Mouse (Mus musculus): Measurements from ENCODE around the gene Otulin.

Otulin gene

GRCm38 (mm10) chr15:27550358-27550992 lies 80.0 kb downstream of the Otulin start:
- DNase-seq (ENCODE audit: low spot score in 2 of 2), result no peak

- no peak for DNase-seq (ENCODE audit: low spot score in 2 of 2)
Measured at GRCm38 (mm10) chr15:27549878-27550277, 80.6 kb downstream of the Otulin start.

DNA sequence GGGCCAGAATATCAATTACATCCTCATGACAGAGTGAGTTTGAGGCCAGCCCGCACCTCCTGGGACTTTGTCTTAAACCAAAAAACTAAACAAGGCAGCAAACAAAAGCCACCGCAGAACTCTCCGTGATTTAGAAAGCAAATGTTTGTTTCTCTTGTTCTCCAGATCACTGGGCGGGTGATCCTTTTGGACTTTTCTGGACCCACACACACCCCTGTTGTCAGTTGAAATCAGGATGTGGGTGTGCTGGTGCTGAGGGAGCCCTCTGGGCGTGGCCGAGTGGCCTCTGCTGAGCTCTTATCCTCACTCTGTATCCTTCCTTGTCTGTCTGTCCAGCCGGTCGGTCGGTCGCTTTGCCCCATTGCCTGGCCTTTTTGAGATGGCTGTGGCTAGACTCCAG lies 81.4 kb downstream of the Otulin start:
- DNase-seq (ENCODE audit: low spot score in 2 of 2), result no peak

GRCm38 (mm10) chr15:27548110-27548509 lies 82.4 kb downstream of the Otulin start:
- no peak for DNase-seq (ENCODE audit: low spot score in 2 of 2)

GRCm38 (mm10) chr15:27545203-27545602 lies 85.3 kb downstream of the Otulin start:
- no peak for DNase-seq (ENCODE audit: low spot score in 2 of 2)

DNA sequence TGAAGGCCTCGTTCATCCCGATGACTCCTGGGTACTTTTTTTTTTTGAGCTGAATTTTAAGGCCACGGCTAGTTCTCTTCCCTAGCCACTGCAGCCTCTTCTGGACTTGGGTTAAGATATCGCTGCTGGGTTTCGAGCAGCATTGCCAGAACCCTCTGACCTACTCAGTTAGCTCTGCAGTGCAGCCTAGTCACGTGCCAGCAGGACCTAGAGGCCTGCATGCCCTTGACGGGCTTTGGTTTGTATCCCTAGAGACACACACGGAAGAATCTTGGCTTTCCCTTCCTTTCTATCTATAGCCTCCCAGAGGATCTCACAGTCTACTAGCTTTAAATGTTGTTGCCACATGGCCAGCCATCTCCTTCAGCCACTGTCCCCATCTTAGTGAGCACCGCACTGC lies 90.7 kb downstream of the Otulin start:
- no peak for DNase-seq (ENCODE audit: low spot score in 2 of 2)

GRCm38 (mm10) chr15:27537519-27538223 lies 92.8 kb downstream of the Otulin start:
- DNase-seq (ENCODE audit: low spot score in 2 of 2), result no peak

DNA sequence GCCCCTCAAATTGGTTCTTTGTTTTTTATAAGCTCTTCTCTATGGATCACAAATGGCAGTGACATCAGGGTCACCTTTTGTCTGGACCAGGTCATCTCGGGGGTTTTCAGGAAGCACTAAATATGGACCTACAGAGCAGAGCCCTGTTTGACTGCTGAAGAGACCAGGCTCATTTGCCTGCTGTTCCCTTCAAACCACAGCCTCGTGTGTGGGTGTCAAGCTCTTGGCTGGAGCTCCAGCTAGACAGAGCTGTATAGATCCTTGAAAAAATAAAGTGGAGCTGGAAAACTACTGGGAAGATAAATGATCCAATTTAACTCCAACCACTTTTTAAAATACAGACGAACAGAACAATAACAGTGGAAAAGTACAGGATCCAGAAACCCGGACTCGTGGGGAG lies 93.7 kb downstream of the Otulin start:
- DNase-seq (ENCODE audit: low spot score in 2 of 2), result no peak

GRCm38 (mm10) chr15:27536186-27536585 lies 94.3 kb downstream of the Otulin start:
- DNase-seq (ENCODE audit: low spot score in 2 of 2), result no peak

- no peak for DNase-seq (ENCODE audit: low spot score in 2 of 2)
Measured at GRCm38 (mm10) chr15:27535681-27536080, 94.8 kb downstream of the Otulin start.

DNA sequence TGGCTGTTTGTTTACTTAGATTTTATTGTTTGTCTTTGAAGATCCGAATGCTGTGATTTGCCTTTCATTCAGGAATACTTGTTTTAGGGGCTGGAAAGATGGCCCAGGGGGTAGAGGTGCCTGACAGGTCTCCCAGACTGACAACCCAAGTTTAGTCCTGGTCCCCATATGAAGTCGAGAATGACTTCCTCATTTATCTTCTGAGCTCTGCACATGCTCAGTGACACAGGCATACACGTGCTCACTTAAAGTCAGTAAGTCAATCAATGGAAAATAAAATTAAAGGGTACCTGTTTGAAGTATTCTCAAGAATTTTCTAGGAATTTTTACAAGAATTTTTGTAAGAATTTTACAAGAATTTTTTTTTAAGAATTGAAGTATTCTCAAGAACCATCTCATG lies 97.5 kb downstream of the Otulin start:
- DNase-seq (ENCODE audit: low spot score in 2 of 2), result no peak

- DNase-seq (ENCODE audit: low spot score in 2 of 2), result no peak
Measured at GRCm38 (mm10) chr15:27530023-27530422, 100.5 kb downstream of the Otulin start.

DNA sequence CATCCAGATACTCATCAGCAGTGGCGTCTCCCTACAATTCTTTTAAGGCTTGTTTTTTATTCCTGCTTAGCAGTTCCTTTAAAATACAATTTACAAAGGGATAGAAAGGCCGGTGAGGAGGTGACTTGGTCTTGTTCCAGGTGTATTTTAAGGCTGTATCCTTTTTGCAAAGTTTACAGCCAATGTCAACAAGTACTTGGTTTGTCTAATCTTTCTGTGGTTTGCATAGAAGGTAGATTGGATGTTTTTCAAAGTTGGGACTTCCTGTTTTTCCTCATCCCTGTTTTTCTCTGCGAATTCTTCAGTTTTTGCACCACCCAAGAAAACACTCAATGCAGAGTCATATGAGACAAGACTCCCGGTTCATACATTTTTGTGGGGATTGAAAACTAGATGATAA lies 101.6 kb downstream of the Otulin start:
- DNase-seq (ENCODE audit: low spot score in 2 of 2), result no peak

DNA sequence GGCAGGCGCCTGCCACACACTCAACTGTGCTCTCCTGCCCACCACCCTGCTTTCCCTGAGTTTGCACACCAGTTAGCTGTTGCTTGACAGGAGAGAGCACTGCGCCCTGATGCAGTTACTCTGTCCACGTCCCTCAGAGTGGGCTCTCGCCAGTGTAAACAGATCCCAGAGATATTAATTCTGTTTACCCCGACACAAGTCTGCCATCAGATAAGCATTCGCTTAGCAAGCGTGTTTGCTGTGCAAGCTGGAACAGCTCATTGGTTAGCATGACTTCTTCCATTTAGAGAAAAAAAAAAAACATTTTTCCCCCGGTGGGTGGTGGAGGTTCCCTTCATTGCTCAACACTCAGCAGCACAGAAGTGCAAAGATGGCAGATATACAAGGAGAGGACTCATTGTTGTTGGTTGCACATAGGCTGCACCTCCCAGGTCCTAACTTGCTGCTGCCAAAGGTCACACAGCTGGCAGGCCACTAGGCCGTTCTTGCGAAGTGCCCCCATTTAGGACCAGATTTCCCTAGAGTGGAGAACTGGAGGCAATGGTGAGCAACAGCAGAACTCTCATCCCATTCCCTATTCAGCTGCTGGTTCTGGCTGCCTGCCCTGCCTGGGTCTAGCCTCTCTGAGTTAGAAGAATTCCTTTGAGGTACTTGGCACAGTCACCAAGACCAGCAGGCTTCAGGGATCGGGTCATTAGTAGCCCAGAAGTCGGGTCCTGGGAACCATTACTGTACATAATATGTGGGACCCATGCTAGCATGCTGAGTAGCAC lies 105.1 kb downstream of the Otulin start:
- DNase-seq (ENCODE audit: low spot score in 2 of 2), result peak; percentile 24 to 34

GRCm38 (mm10) chr15:27519857-27520256 lies 110.6 kb downstream of the Otulin start:
- no peak for DNase-seq (ENCODE audit: low spot score in 2 of 2)

GRCm38 (mm10) chr15:27518026-27518425 lies 112.5 kb downstream of the Otulin start:
- DNase-seq (ENCODE audit: low spot score in 2 of 2), result no peak

- no peak for DNase-seq (ENCODE audit: low spot score in 2 of 2)
Measured at GRCm38 (mm10) chr15:27516927-27517326, 113.6 kb downstream of the Otulin start.

DNA sequence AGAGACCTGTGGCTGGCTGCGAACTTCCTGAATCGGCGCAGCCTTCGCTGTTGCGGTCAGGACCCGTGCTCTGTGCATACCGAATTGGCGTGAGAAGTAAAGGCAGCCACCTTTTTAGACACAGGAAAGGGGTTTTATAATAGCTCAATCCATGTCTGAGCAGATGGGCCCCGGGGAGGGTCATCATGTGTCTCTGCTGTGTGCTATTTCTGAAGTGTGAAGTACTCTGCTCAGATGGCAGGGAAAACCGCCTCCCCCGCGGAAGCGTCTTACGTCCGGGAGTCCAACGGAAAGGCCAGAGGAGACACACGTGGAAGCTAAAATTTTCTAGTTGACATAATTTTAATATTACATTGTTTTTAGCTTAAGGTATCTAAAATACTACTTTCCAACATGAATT lies 121.5 kb downstream of the Otulin start:
- DNase-seq (ENCODE audit: low spot score in 2 of 2), result no peak

DNA sequence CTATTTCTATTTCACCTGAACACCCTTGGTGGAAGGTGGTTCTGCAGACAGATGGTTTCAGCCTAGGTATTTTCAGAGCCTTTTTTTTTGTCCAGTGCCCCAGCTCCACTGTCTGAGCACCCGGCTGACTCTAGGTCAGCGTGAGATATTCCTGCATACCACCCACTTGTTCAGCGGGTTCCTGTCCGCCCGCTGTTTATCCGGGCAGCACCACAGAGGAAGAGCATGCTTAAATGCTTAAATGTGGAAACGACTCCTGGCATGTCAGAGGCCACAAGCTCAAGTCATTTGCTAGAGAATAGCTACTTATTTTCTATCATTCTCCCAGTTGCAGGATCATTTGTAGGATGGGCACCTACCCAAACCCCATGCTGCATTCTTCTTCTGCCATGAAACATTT lies 122.3 kb downstream of the Otulin start:
- no peak for DNase-seq (ENCODE audit: low spot score in 2 of 2)

- no peak for DNase-seq (ENCODE audit: low spot score in 2 of 2)
Measured at GRCm38 (mm10) chr15:27506893-27507596, 123.4 kb downstream of the Otulin start.

DNA sequence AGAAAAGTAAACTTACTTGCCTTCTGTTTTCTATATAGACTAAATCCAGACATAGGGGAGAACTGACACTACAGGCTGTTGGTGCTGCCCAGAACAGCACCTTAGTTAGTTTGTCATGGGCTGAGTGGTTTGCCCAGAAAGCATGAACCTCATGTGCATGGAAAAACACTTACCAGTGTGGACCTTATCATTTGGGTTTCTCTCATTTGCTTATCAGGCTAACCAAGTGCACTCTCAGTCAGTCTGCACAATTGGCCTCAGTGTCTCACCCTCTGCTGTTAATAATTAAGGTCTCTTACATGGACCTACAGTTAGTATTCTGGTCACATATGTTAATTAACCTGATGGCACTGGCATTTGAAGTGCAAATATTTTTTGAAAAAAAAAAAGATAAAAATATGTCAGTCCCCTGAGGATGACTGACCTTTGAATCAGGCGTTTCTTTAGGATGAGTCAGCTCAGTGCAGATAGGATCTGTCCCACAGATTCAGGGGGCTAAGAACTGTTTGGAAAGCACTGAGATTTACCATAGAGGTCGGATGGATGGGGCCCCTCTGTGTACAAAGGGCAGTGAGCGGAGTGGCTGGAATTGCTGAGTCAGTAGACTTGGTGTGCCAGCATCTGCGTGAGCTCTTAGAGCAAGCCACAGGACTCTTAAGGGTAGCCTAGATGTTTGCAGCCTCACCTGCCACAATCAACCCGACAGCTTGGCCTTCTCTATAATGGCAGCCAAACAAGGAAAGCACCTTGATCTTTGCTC lies 124.2 kb downstream of the Otulin start:
- no peak for DNase-seq (ENCODE audit: low spot score in 2 of 2)

All from urinary bladder, adult 18-20 months (tissue).